Mouse (Mus musculus): ENCODE measurements around the gene Rprml.
"Not testable (repeated sequence)": the region's sequence is repeated elsewhere in the genome, so short reads cannot be mapped to it uniquely, and the experiment has no call there.

The Rprml gene

GRCm38 (mm10) chr11:103663119-103663518 is 13.7 kb downstream of the Rprml start:
- no peak for DNase-seq (ENCODE audit: low spot score in 2 of 2)

- no peak for DNase-seq (ENCODE audit: low spot score in 2 of 2)
Observed at GRCm38 (mm10) chr11:103665695-103666094, 16.3 kb downstream of the Rprml start.

- peak; percentile 87 to 95 for DNase-seq (ENCODE audit: low spot score in 2 of 2)
Observed at GRCm38 (mm10) chr11:103666181-103666906, 17.0 kb downstream of the Rprml start.

- DNase-seq (ENCODE audit: low spot score in 2 of 2), result no peak
Observed at GRCm38 (mm10) chr11:103666907-103667426, 17.6 kb downstream of the Rprml start.

- DNase-seq (ENCODE audit: low spot score in 2 of 2), result peak; percentile 75 to 79
Observed at GRCm38 (mm10) chr11:103675556-103675955, 26.2 kb downstream of the Rprml start.

GRCm38 (mm10) chr11:103677042-103677441 is 27.7 kb downstream of the Rprml start:
- DNase-seq (ENCODE audit: low spot score in 2 of 2), result not testable (repeated sequence)

GRCm38 (mm10) chr11:103683667-103684334 is 34.4 kb downstream of the Rprml start:
- no peak for DNase-seq (ENCODE audit: low spot score in 2 of 2)

GRCm38 (mm10) chr11:103685261-103685736 is 35.9 kb downstream of the Rprml start:
- DNase-seq (ENCODE audit: low spot score in 2 of 2), result peak in 1 of 2 experiments; percentile 48

- no peak for DNase-seq (ENCODE audit: low spot score in 2 of 2)
Observed at GRCm38 (mm10) chr11:103686706-103687105, 37.3 kb downstream of the Rprml start.

- DNase-seq (ENCODE audit: low spot score in 2 of 2), result no peak
Observed at GRCm38 (mm10) chr11:103688271-103688979, 39.1 kb downstream of the Rprml start.

GRCm38 (mm10) chr11:103688980-103689378 is 39.6 kb downstream of the Rprml start:
- no peak for DNase-seq (ENCODE audit: low spot score in 2 of 2)

- DNase-seq (ENCODE audit: low spot score in 2 of 2), result no peak
Observed at GRCm38 (mm10) chr11:103691036-103691435, 41.7 kb downstream of the Rprml start.

- DNase-seq (ENCODE audit: low spot score in 2 of 2), result no peak
Observed at GRCm38 (mm10) chr11:103693241-103693640, 43.9 kb downstream of the Rprml start.

- DNase-seq (ENCODE audit: low spot score in 2 of 2), result no peak
Observed at GRCm38 (mm10) chr11:103696851-103697564, 47.6 kb downstream of the Rprml start.

GRCm38 (mm10) chr11:103697565-103698176 is 48.3 kb downstream of the Rprml start, which contains the start of gene Gosr2:
Gene Gosr2, minus strand, starts transcription at chr11:103697898.
- peak; percentile 87 to 90 for DNase-seq (ENCODE audit: low spot score in 2 of 2)

- no peak for DNase-seq (ENCODE audit: low spot score in 2 of 2)
Observed at GRCm38 (mm10) chr11:103698226-103698625, 48.9 kb downstream of the Rprml start.
